Mouse (Mus musculus) intestine, embryonic 14.5 days (tissue): Measurements from ENCODE around the gene Ost4. TPM values are rescaled to one million over a fixed set of nuclear protein-coding genes. Genes with fewer than 3 reads are reported as not detected.

Experiments
- ATAC-seq: fragments of 200-750 bp; cut with Nextera tagmentation; replicated peaks from 2 replicates; pipeline ENCODE4 v1.8.0; 2017; ENCODE audit warnings: low read depth, moderate number of reproducible peaks, moderate TSS enrichment, moderate library complexity; ENCODE audit not compliant: low FRiP score, low TSS enrichment
- DNase-seq: peaks from one replicate; pipeline ENCODE4 v3.0.0-alpha.2; 2018; ENCODE audit warnings: low spot score
- H3K27ac ChIP-seq: fragments of 300-500 bp; sonication (generic); 2 replicates; pipeline ENCODE4 v1.5.1; 2014; ENCODE audit warnings: low read depth, mild to moderate bottlenecking, control low read depth
- H3K27me3 ChIP-seq: fragments of 300-500 bp; sonication (generic); replicated peaks from 2 replicates; pipeline ENCODE4 v1.6.1; 2014; ENCODE audit warnings: low read length, control low read depth; ENCODE audit not compliant: control insufficient read depth, insufficient read depth
- H3K36me3 ChIP-seq: fragments of 300-500 bp; sonication (generic); 2 replicates; pipeline ENCODE4 v1.6.1; 2014; ENCODE audit warnings: low read length, control low read depth; ENCODE audit not compliant: control insufficient read depth, insufficient read depth
- H3K4me1 ChIP-seq: fragments of 300-500 bp; sonication (generic); replicated peaks from 2 replicates; pipeline ENCODE4 v1.6.1; 2014; ENCODE audit warnings: low read length, control low read depth, mixed read lengths; ENCODE audit not compliant: control insufficient read depth, insufficient read depth
- H3K4me2 ChIP-seq: fragments of 300-500 bp; sonication (generic); 2 replicates; pipeline ENCODE4 v1.6.1; 2014; ENCODE audit warnings: low read length
- H3K4me3 ChIP-seq: fragments of 300-500 bp; sonication (generic); 2 replicates; pipeline ENCODE4 v1.5.1; 2014; ENCODE audit warnings: low read depth, low read length, control low read depth, mixed read lengths
- H3K9ac ChIP-seq: fragments of 300-500 bp; sonication (generic); 2 replicates; pipeline ENCODE4 v1.6.1; 2014; ENCODE audit warnings: mild to moderate bottlenecking, low read length
- H3K9me3 ChIP-seq: fragments of 300-500 bp; sonication (generic); 2 replicates; pipeline ENCODE4 v1.6.1; 2016; ENCODE audit warnings: low read length, control low read depth; ENCODE audit not compliant: control insufficient read depth
- WGBS: fragments of 180-500 bp; shearing (Covaris S2); extraction: QIAGEN DNeasy Blood & Tissue Kit; methylation state at CpG from one replicate; pipeline ENCODE4 v1.1.7; 2014; 5-methylcytosine and 5-hydroxymethylcytosine counted together
- polyA plus RNA-seq: library from polyadenylated mRNA; unstranded; fragments of >200 nt; fragmentation: Nextera tagmentation; extraction: Ambion mirVana; gene quantifications from 2 replicates; pipeline ENCODE4 v1.2.1, GENCODE M21; 2014

Ost4 gene
- polyA plus RNA-seq, result 482 and 490 TPM in 2 replicates

DNA sequence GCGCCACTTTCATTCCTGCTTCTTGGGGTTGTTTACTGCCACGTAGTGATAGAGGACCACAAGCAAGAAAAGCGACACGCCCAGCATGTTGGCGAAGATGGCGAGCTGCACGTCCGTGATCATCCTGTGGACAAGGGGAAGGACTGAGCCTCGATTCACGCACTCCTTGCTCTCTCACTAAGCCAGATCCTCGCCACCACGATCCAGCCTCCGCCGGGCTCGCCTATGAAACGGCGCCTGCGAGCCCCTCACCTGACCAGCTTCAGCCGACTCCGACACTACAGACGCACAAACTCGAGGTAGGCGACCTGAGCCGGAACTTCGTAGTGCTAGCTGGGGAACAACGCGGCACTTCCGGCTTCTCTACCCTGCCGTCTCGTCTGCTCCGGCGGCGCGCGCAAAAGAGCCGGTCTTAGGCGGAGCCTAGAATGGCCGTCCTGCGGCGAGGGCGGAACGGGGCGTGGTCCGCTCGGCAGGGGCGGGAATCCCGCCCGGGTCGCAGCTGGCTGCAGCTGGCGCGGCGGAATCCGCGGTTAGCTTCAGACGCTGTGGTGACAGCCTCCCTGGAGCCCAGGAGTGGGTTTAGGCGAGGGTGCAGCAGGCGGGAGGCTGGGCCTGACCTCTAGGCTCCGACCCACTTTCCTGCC, at the start of gene Ost4:
Ost4 (minus strand) TSS at position 376 of the 647 bp plus-strand sequence.
- DNase-seq, result peak; percentile 97
- Histone ChIP-seq H3K4me3 (peak within 1 kb of the TSS; percentile 93), H3K4me2 (peak within 1 kb of the TSS; percentile 94), H3K27me3 (no peaks in the 10 kb centered on the region), H3K9ac (peak within 1 kb of the TSS; percentile 78), H3K9me3 (no peaks in the 10 kb centered on the region), H3K27ac (peak within 1 kb of the TSS; percentile 100), H3K4me1 (peaks cover 47% of the 10 kb centered on the region), H3K36me3 (peaks cover 37% of the 10 kb centered on the region)
- under 1% methylated on average over 58 of the region's 58 CpGs for WGBS
- ATAC-seq, result peak; percentile 94

DNA sequence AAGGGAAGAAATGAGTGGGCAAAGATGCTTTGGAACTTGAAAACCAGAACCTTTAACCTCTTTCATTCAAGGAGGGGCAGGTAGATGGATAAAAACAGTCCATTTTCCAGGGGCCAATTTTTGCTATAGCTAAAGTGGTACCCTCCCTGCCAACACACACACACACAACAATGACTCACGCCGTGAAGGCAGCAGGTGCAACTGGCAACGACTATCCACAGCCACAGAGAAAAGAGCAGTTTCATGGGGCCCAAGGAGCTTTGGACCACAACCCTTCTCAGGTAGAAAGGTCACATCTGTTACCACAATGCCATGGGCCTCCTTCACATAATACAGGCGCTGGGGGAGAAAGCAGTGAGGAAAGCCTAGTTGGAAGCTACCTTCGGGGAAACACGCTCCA, 48.2 kb upstream of the Ost4 start:
- ATAC-seq (no peak), DNase-seq (no peak)
- Histone ChIP-seq H3K27me3 (no peaks in the 10 kb centered on the region), H3K4me3 (no peak overlapping the region), H3K36me3 (peaks cover 50% of the 10 kb centered on the region), H3K9me3 (no peaks in the 10 kb centered on the region), H3K9ac (no peak overlapping the region), H3K4me2 (no peak overlapping the region), H3K4me1 (peaks cover 17% of the 10 kb centered on the region), H3K27ac (no peak overlapping the region)
- WGBS, result 91% methylated on average over 6 of the region's 6 CpGs

DNA sequence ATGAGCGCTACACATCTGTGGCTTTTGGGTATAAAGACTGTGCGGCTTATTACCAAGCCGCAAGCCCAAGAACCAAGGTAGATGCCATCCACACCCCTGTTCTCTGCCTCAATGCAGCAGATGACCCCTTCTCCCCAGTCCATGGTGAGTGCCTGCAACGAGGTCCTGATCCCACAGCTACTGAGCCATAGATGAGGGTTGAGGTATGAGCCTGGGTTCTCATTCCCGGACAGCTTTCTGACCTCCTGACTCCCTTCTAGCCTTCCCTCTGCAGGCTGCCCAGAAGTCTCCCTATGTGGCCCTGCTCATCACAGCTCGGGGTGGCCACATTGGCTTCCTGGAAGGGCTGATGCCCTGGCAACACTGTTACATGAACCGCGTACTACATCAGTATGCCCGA, 47.0 kb upstream of the Ost4 start:
- Histone ChIP-seq H3K4me1 (peaks cover 22% of the 10 kb centered on the region), H3K27ac (no peak overlapping the region), H3K4me2 (no peak overlapping the region), H3K9ac (no peak overlapping the region), H3K27me3 (no peaks in the 10 kb centered on the region), H3K4me3 (no peak overlapping the region), H3K9me3 (no peaks in the 10 kb centered on the region), H3K36me3 (peaks cover 50% of the 10 kb centered on the region)
- no peak for ATAC-seq
- 91% methylated on average over 9 of the region's 9 CpGs for WGBS
- no peak for DNase-seq

DNA sequence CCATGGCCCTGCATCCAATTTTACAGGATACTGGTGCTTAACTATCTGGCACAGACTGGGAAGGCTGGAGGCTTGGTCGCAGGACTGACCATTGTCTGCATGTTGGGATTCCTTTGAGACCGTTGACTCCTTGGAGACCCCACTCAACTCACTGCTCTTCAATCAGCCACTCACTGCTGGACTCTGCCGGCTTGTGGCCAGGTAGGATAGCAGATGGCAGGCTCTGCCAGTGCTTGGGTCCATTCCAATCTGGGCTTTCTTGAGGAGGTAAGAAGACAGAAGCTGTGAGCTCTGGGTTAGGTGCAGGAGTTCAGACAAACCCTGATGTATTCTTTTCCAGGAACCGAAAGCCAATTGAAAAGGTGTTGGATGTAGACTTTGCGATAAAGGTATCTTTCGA, 46.5 kb upstream of the Ost4 start:
- no peak overlapping the region for H3K4me2 ChIP-seq
- ATAC-seq (no peak), DNase-seq (no peak)
- H3K4me3 ChIP-seq, result no peak overlapping the region
- no peak overlapping the region for H3K27ac ChIP-seq
- 93% methylated on average over 6 of the region's 6 CpGs for WGBS
- no peaks in the 10 kb centered on the region for H3K27me3 ChIP-seq
- H3K4me1 ChIP-seq, result peaks cover 23% of the 10 kb centered on the region
- no peaks in the 10 kb centered on the region for H3K9me3 ChIP-seq
- peaks cover 50% of the 10 kb centered on the region for H3K36me3 ChIP-seq
- no peak overlapping the region for H3K9ac ChIP-seq

DNA sequence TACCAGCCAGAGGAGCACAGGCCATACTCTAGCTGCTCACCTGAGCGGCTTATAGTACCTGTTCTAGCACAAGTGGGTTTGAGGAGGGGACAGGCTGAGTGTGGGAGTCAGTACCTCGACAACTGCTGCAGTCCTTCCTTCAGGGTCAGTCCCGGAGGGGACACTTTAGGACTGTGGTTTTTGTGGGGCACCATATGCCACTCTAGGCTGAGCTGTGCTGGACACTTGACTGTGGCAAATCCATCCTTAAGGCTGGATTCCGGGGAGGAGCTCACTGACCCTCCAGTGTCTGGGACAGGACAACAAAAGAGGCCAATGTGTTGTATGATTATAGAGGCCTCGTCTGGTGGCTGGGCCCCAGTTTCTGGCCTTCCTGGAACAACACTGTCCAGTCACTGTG, 45.0 kb upstream of the Ost4 start:
- H3K9ac ChIP-seq, result no peak overlapping the region
- no peaks in the 10 kb centered on the region for H3K27me3 ChIP-seq
- peaks cover 40% of the 10 kb centered on the region for H3K36me3 ChIP-seq
- 85% methylated on average over 5 of the region's 5 CpGs for WGBS
- ATAC-seq (no peak), DNase-seq (no peak)
- no peak overlapping the region for H3K4me2 ChIP-seq
- H3K4me3 ChIP-seq, result no peak overlapping the region
- H3K4me1 ChIP-seq, result peaks cover 8% of the 10 kb centered on the region; the same call in 1 of the 2 replicates
- no peaks in the 10 kb centered on the region for H3K9me3 ChIP-seq
- H3K27ac ChIP-seq, result no peak overlapping the region

DNA sequence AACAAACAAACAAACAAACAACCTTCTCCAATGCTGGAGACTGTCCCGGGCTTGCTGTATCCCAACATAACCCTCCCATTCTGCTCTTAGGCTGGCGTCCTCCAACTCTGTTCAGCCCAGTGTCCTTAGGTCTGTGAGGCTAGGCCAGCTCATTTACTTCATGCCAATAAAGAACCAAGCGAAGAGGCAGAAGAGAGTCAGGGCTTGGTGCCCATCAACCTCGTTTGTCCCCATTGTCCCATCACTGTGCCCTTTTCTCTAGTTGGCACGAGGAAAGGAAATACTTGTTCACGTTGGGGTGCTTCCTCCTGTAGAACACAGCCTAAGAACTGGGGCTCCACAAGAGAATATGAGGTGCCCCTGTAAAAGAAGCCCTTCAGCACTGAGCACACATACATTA, 44.1 kb upstream of the Ost4 start:
- no peak overlapping the region for H3K4me3 ChIP-seq
- WGBS, result 87% methylated on average over 6 of the region's 6 CpGs

DNA sequence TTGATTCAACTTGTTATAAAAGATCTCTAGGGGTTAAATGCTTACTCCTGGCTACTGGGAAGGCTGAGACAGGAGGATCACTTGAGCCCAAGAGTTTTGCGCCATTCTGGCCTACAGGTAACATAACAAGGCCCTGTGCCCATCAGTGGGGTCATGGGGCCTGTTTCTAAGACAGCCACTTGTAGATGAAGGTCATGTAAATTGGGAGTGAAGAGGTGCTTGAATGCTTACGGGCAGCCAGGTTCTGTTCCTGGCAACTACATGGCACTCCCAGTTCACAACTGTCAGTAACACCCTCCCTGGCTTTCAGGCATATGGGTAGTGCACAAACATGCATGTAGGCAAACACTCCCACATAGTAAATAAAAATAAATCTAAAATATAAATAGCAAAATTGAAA, 43.3 kb upstream of the Ost4 start:
- peaks cover 37% of the 10 kb centered on the region for H3K36me3 ChIP-seq
- peaks cover 4% of the 10 kb centered on the region; the same call in 1 of the 2 replicates for H3K27me3 ChIP-seq
- H3K9ac ChIP-seq, result no peak overlapping the region
- ATAC-seq (no peak), DNase-seq (no peak)
- 87% methylated on average over 2 of the region's 2 CpGs for WGBS
- H3K4me1 ChIP-seq, result peaks cover 8% of the 10 kb centered on the region; the same call in 1 of the 2 replicates
- no peak overlapping the region for H3K27ac ChIP-seq
- no peak overlapping the region for H3K4me2 ChIP-seq
- H3K9me3 ChIP-seq, result no peaks in the 10 kb centered on the region
- H3K4me3 ChIP-seq, result no peak overlapping the region

More for the DNA sequence above, 44.1 kb upstream of the Ost4 start:
- ATAC-seq (no peak), DNase-seq (no peak)
- Histone ChIP-seq H3K9me3 (no peaks in the 10 kb centered on the region), H3K9ac (no peak overlapping the region), H3K27me3 (no peaks in the 10 kb centered on the region), H3K36me3 (peaks cover 40% of the 10 kb centered on the region), H3K4me2 (no peak overlapping the region), H3K27ac (no peak overlapping the region), H3K4me1 (peaks cover 8% of the 10 kb centered on the region; the same call in 1 of the 2 replicates)

DNA sequence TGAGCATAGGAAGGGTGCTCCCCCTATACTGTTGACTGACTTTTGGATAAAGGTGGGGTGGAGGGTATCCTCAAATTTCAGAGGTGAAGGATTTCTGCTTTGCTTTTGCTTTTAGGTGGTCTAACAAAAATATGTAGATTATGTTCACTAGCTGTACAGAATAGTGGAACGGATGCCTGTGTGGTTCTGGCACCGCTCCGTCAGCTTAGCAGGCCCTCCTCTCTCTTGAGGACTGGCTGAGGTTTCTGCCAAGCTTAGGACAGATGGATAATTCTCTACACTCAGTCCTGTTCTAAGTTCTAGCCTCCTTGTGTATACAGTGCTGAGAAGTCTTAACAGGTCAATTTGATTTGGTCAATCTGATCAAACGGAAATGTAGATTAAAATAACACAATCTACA, 42.9 kb upstream of the Ost4 start:
- Histone ChIP-seq H3K4me1 (peaks cover 8% of the 10 kb centered on the region; the same call in 1 of the 2 replicates), H3K9me3 (no peaks in the 10 kb centered on the region), H3K4me3 (peak overlapping the region; percentile 70), H3K27me3 (peaks cover 7% of the 10 kb centered on the region; the same call in 1 of the 2 replicates), H3K36me3 (peaks cover 32% of the 10 kb centered on the region), H3K27ac (peak overlapping the region; percentile 34; the same call in 1 of the 2 replicates), H3K9ac (no peak overlapping the region), H3K4me2 (peak overlapping the region; percentile 88)
- 0 out of 2 replicates have a peak, but pooled peaks have one; percentile 10 for ATAC-seq
- WGBS, result 64% methylated on average over 4 of the region's 4 CpGs
- no peak for DNase-seq
